Mouse (Mus musculus) midbrain, embryonic 15.5 days (tissue): ENCODE measurements around the gene Hnrnpl. TPM values are rescaled to one million over a fixed set of nuclear protein-coding genes. Genes with fewer than 3 reads are reported as not detected.

Source experiments
- ATAC-seq: fragments of 200-750 bp; cut with Nextera tagmentation; replicated peaks from 2 replicates; pipeline ENCODE4 v1.8.0; 2017; ENCODE audit warnings: moderate TSS enrichment
- H3K27ac ChIP-seq: fragments of 300-500 bp; sonication (generic); 2 replicates; pipeline ENCODE4 v1.5.1; 2015; ENCODE audit warnings: mild to moderate bottlenecking, inconsistent platforms
- H3K27me3 ChIP-seq: fragments of 300-500 bp; sonication (generic); replicated peaks from 2 replicates; pipeline ENCODE4 v1.6.1; 2015; ENCODE audit warnings: inconsistent platforms
- H3K36me3 ChIP-seq: fragments of 300-500 bp; sonication (generic); replicated peaks from 2 replicates; pipeline ENCODE4 v1.6.1; 2015; ENCODE audit warnings: inconsistent platforms
- H3K4me1 ChIP-seq: fragments of 300-500 bp; sonication (generic); 2 replicates; pipeline ENCODE4 v1.6.1; 2015; ENCODE audit warnings: inconsistent platforms
- H3K4me2 ChIP-seq: fragments of 300-500 bp; sonication (generic); 2 replicates; pipeline ENCODE4 v1.6.1; 2015; ENCODE audit warnings: inconsistent platforms, mild to moderate bottlenecking, moderate library complexity
- H3K4me3 ChIP-seq: fragments of 300-500 bp; sonication (generic); 2 replicates; pipeline ENCODE4 v1.5.1; 2015; ENCODE audit warnings: mild to moderate bottlenecking, inconsistent platforms
- H3K9ac ChIP-seq: fragments of 300-500 bp; sonication (generic); 2 replicates; pipeline ENCODE4 v1.6.1; 2015; ENCODE audit warnings: mild to moderate bottlenecking, inconsistent platforms
- H3K9me3 ChIP-seq: fragments of 300-500 bp; sonication (generic); 2 replicates; pipeline ENCODE4 v1.6.1; 2016; ENCODE audit warnings: inconsistent platforms
- WGBS: fragments of 180-500 bp; shearing (Covaris S2); methylation state at CpG from one replicate; pipeline ENCODE4 v1.1.7; 2015; ENCODE audit warnings: mixed read lengths; 5-methylcytosine and 5-hydroxymethylcytosine counted together
- polyA plus RNA-seq: library from polyadenylated mRNA; unstranded; fragments of >200 nt; fragmentation: Nextera tagmentation; extraction: Ambion mirVana; gene quantifications from 2 replicates; pipeline ENCODE4 v1.2.1, GENCODE M21; 2015

Gene Hnrnpl
- polyA plus RNA-seq, 1 experiment from 2014 or later, result 175 TPM

- Histone ChIP-seq H3K4me2 (peak within 1 kb of the TSS; percentile 59), H3K9ac (peak within 1 kb of the TSS; percentile 49), H3K9me3 (no peaks in the 10 kb centered on the region), H3K4me3 (peak within 1 kb of the TSS; percentile 50), H3K36me3 (peaks cover 28% of the 10 kb centered on the region), H3K4me1 (peaks cover 26% of the 10 kb centered on the region), H3K27me3 (no peaks in the 10 kb centered on the region), H3K27ac (peak within 1 kb of the TSS; percentile 71)
- WGBS, result 2% methylated on average over 33 of the region's 33 CpGs
- ATAC-seq, result peak; percentile 86
These were observed 16.8 kb downstream of the Hnrnpl start, which contains the start of gene Ech1 for GRCm38 (mm10) chr7:28824941-28825685. Gene Ech1 (plus strand): TSS chr7:28825217.

- Histone ChIP-seq H3K27ac (peak overlapping the region; percentile 71), H3K27me3 (no peaks in the 10 kb centered on the region), H3K9ac (peak overlapping the region; percentile 49), H3K4me1 (peaks cover 22% of the 10 kb centered on the region), H3K4me2 (peak overlapping the region; percentile 59), H3K9me3 (no peaks in the 10 kb centered on the region), H3K36me3 (peaks cover 26% of the 10 kb centered on the region), H3K4me3 (peak overlapping the region; percentile 50)
- 0 out of 2 replicates have a peak, but pooled peaks have one; percentile 18 for ATAC-seq
- WGBS, result 61% methylated on average over 11 of the region's 11 CpGs
These were observed 17.5 kb downstream of the Hnrnpl start for GRCm38 (mm10) chr7:28825686-28826401.

- 94% methylated on average over 7 of the region's 7 CpGs for WGBS
- peak overlapping the region; percentile 59; the same call in 1 of the 2 replicates for H3K4me2 ChIP-seq
These were observed 18.0 kb downstream of the Hnrnpl start for GRCm38 (mm10) chr7:28826402-28826772.

GRCm38 (mm10) chr7:28827338-28827737 is 19.0 kb downstream of the Hnrnpl start:
- Histone ChIP-seq H3K4me3 (no peak overlapping the region), H3K4me2 (no peak overlapping the region), H3K9me3 (no peaks in the 10 kb centered on the region), H3K9ac (no peak overlapping the region), H3K36me3 (peaks cover 18% of the 10 kb centered on the region; the same call in 1 of the 2 replicates), H3K4me1 (peaks cover 17% of the 10 kb centered on the region), H3K27me3 (no peaks in the 10 kb centered on the region), H3K27ac (no peak overlapping the region)
- ATAC-seq, result no peak
- 64% methylated on average over 3 of the region's 3 CpGs for WGBS

More at GRCm38 (mm10) chr7:28826402-28826772, 18.0 kb downstream of the Hnrnpl start:
- Histone ChIP-seq H3K27ac (no peak overlapping the region), H3K9me3 (no peaks in the 10 kb centered on the region), H3K27me3 (no peaks in the 10 kb centered on the region), H3K9ac (no peak overlapping the region), H3K36me3 (peaks cover 24% of the 10 kb centered on the region), H3K4me3 (no peak overlapping the region; the same call in 1 of the 2 replicates), H3K4me1 (peaks cover 20% of the 10 kb centered on the region)
- ATAC-seq, result no peak

GRCm38 (mm10) chr7:28829821-28830220 is 21.5 kb downstream of the Hnrnpl start:
- no peak overlapping the region for H3K4me2 ChIP-seq
- no peak overlapping the region for H3K4me3 ChIP-seq
- no peaks in the 10 kb centered on the region for H3K27me3 ChIP-seq
- H3K27ac ChIP-seq, result no peak overlapping the region
- no peak for ATAC-seq
- no peaks in the 10 kb centered on the region for H3K9me3 ChIP-seq
- 0 out of 2 replicates have a peak, but pooled peaks cover 16% of the 10 kb centered on the region for H3K36me3 ChIP-seq
- WGBS, result 95% methylated on average over 8 of the region's 8 CpGs
- H3K4me1 ChIP-seq, result peaks cover 12% of the 10 kb centered on the region
- no peak overlapping the region for H3K9ac ChIP-seq

- no peaks in the 10 kb centered on the region for H3K27me3 ChIP-seq
- no peak overlapping the region for H3K4me2 ChIP-seq
- H3K4me1 ChIP-seq, result peaks cover 4% of the 10 kb centered on the region
- no peaks in the 10 kb centered on the region for H3K9me3 ChIP-seq
- no peak overlapping the region for H3K4me3 ChIP-seq
- 96% methylated on average over 5 of the region's 5 CpGs for WGBS
- no peak for ATAC-seq
- no peak overlapping the region for H3K9ac ChIP-seq
- 0 out of 2 replicates have a peak, but pooled peaks cover 16% of the 10 kb centered on the region for H3K36me3 ChIP-seq
- no peak overlapping the region for H3K27ac ChIP-seq
These were observed 22.6 kb downstream of the Hnrnpl start for GRCm38 (mm10) chr7:28830981-28831380.

GRCm38 (mm10) chr7:28831411-28832125 is 23.2 kb downstream of the Hnrnpl start:
- 0 out of 2 replicates have a peak, but pooled peaks cover 16% of the 10 kb centered on the region for H3K36me3 ChIP-seq
- no peak overlapping the region for H3K27ac ChIP-seq
- H3K4me1 ChIP-seq, result no peaks in the 10 kb centered on the region
- H3K9ac ChIP-seq, result no peak overlapping the region
- no peak for ATAC-seq
- WGBS, result 92% methylated on average over 17 of the region's 17 CpGs
- H3K4me3 ChIP-seq, result no peak overlapping the region
- no peaks in the 10 kb centered on the region for H3K9me3 ChIP-seq
- no peak overlapping the region for H3K4me2 ChIP-seq
- no peaks in the 10 kb centered on the region for H3K27me3 ChIP-seq

GRCm38 (mm10) chr7:28832137-28832536 is 23.8 kb downstream of the Hnrnpl start:
- Histone ChIP-seq H3K4me2 (no peak overlapping the region), H3K9me3 (no peaks in the 10 kb centered on the region), H3K27ac (no peak overlapping the region), H3K4me3 (no peak overlapping the region), H3K9ac (no peak overlapping the region), H3K4me1 (no peaks in the 10 kb centered on the region), H3K36me3 (0 out of 2 replicates have a peak, but pooled peaks cover 16% of the 10 kb centered on the region), H3K27me3 (no peaks in the 10 kb centered on the region)
- 74% methylated on average over 6 of the region's 6 CpGs for WGBS
- ATAC-seq, result no peak

GRCm38 (mm10) chr7:28833723-28834347 is 25.5 kb downstream of the Hnrnpl start, which contains the start of gene Lgals4:
Gene Lgals4 (plus strand): TSS chr7:28833854.
- no peak within 1 kb of the TSS for H3K27ac ChIP-seq
- H3K4me1 ChIP-seq, result no peaks in the 10 kb centered on the region
- no peak for ATAC-seq
- H3K27me3 ChIP-seq, result no peaks in the 10 kb centered on the region
- no peak within 1 kb of the TSS for H3K4me2 ChIP-seq
- WGBS, result 80% methylated on average over 6 of the region's 6 CpGs
- H3K4me3 ChIP-seq, result no peak within 1 kb of the TSS
- 0 out of 2 replicates have a peak, but pooled peaks cover 16% of the 10 kb centered on the region for H3K36me3 ChIP-seq
- no peak within 1 kb of the TSS for H3K9ac ChIP-seq
- H3K9me3 ChIP-seq, result no peaks in the 10 kb centered on the region

- H3K9me3 ChIP-seq, result no peaks in the 10 kb centered on the region
- H3K27me3 ChIP-seq, result no peaks in the 10 kb centered on the region
- H3K9ac ChIP-seq, result no peak overlapping the region
- no peaks in the 10 kb centered on the region for H3K36me3 ChIP-seq
- H3K4me2 ChIP-seq, result no peak overlapping the region
- WGBS, result 82% methylated on average over 5 of the region's 5 CpGs
- ATAC-seq, result no peak
- H3K4me1 ChIP-seq, result no peaks in the 10 kb centered on the region
- no peak overlapping the region for H3K4me3 ChIP-seq
- H3K27ac ChIP-seq, result no peak overlapping the region
These were observed 28.6 kb downstream of the Hnrnpl start for GRCm38 (mm10) chr7:28836936-28837335.

- no peak for ATAC-seq
- Histone ChIP-seq H3K4me1 (no peaks in the 10 kb centered on the region), H3K4me3 (no peak overlapping the region), H3K27me3 (no peaks in the 10 kb centered on the region), H3K9ac (no peak overlapping the region), H3K36me3 (no peaks in the 10 kb centered on the region), H3K27ac (no peak overlapping the region), H3K4me2 (no peak overlapping the region), H3K9me3 (no peaks in the 10 kb centered on the region)
- 91% methylated on average over 9 of the region's 9 CpGs for WGBS
These were observed 30.0 kb downstream of the Hnrnpl start for GRCm38 (mm10) chr7:28838331-28838730.
